Mouse (Mus musculus) stomach, embryonic 15.5 days (tissue): ENCODE measurements around the gene Phxr2. TPM values are rescaled to one million over a fixed set of nuclear protein-coding genes. Genes with fewer than 3 reads are reported as not detected.

Experiments
- ATAC-seq: fragments of 200-750 bp; cut with Nextera tagmentation; 2 replicates; pipeline ENCODE4 v1.8.0; 2017; ENCODE audit warnings: low read depth, moderate number of reproducible peaks, moderate TSS enrichment; ENCODE audit not compliant: insufficient read depth, low FRiP score
- H3K27ac ChIP-seq: fragments of 300-500 bp; sonication (generic); 2 replicates; pipeline ENCODE4 v1.5.1; 2015; ENCODE audit warnings: mild to moderate bottlenecking, inconsistent platforms
- H3K27me3 ChIP-seq: fragments of 300-500 bp; sonication (generic); replicated peaks from 2 replicates; pipeline ENCODE4 v1.6.1; 2015; ENCODE audit warnings: inconsistent platforms
- H3K36me3 ChIP-seq: fragments of 300-500 bp; sonication (generic); 2 replicates; pipeline ENCODE4 v1.6.1; 2015; ENCODE audit warnings: inconsistent platforms
- H3K4me1 ChIP-seq: fragments of 300-500 bp; sonication (generic); 2 replicates; pipeline ENCODE4 v1.6.1; 2015; ENCODE audit warnings: inconsistent platforms
- H3K4me2 ChIP-seq: fragments of 300-500 bp; sonication (generic); 2 replicates; pipeline ENCODE4 v1.6.1; 2015; ENCODE audit warnings: mild to moderate bottlenecking, inconsistent platforms
- H3K4me3 ChIP-seq: fragments of 300-500 bp; sonication (generic); replicated peaks from 2 replicates; pipeline ENCODE4 v1.5.1; 2015; ENCODE audit warnings: inconsistent platforms
- H3K9ac ChIP-seq: fragments of 300-500 bp; sonication (generic); 2 replicates; pipeline ENCODE4 v1.6.1; 2015; ENCODE audit warnings: inconsistent platforms
- H3K9me3 ChIP-seq: fragments of 300-500 bp; sonication (generic); 2 replicates; pipeline ENCODE4 v1.6.1; 2016; ENCODE audit warnings: inconsistent platforms
- WGBS: fragments of 180-500 bp; shearing (Covaris S2); methylation state at CpG from one replicate; pipeline ENCODE4 v1.1.7; 2015; 5-methylcytosine and 5-hydroxymethylcytosine counted together
- polyA plus RNA-seq: library from polyadenylated mRNA; unstranded; fragments of >200 nt; fragmentation: Nextera tagmentation; extraction: Ambion mirVana; gene quantifications from 2 replicates; pipeline ENCODE4 v1.2.1, GENCODE M21; 2015

The Phxr2 gene
- polyA plus RNA-seq, 1 experiment from 2014 or later: not detected

DNA sequence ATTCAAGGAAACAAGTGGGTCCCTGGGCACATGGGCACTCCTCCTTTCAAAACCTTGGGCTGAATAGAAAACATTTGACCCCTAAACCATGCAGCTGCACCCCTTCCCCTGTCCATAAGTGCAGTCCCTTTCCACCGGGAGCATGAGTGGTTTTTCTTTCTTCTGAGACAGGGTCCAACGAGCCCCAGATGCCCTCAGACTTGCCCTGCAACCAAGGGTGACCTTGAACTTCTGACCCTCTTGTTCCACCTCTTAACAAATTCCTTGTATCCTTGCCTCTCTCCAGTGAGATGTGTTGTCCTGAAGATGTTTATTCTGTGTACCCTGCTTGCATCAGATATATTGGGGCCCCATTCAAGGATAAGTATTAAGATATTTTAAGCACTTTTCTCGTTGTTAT lies 12.6 kb downstream of the Phxr2 start:
- no peak overlapping the region for H3K4me2 ChIP-seq
- 34% methylated on average over 3 of the region's 3 CpGs for WGBS
- no peak for ATAC-seq
- peak overlapping the region; percentile 70 for H3K27ac ChIP-seq
- no peak overlapping the region for H3K4me3 ChIP-seq
- no peaks in the 10 kb centered on the region for H3K27me3 ChIP-seq
- H3K9me3 ChIP-seq: no peaks in the 10 kb centered on the region
- peaks cover 16% of the 10 kb centered on the region for H3K4me1 ChIP-seq
- peaks cover 17% of the 10 kb centered on the region for H3K36me3 ChIP-seq
- H3K9ac ChIP-seq: no peak overlapping the region

DNA sequence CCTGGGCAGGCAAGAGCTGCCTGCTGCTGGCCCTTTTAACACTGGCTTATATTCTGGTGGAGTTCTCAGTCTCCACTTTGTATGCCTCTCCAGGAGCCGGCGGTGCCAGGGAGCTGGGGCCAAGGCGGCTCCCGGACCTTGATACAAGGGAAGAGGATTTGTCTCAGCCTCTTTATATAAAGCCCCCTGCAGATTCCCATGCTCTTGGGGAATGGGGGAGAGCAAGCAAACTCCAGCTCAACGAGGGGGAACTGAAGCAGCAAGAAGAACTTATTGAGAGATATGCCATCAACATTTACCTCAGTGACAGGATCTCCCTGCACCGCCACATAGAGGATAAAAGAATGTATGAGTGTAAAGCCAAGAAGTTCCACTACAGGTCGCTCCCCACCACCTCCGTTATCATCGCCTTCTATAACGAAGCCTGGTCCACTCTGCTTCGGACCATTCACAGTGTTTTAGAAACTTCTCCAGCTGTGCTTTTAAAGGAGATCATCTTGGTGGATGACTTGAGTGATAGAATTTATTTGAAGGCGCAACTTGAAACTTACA lies 17.6 kb downstream of the Phxr2 start:
- Histone ChIP-seq H3K9ac (peak overlapping the region; percentile 37), H3K4me2 (peak overlapping the region; percentile 98), H3K27ac (peak overlapping the region; percentile 87), H3K4me1 (peaks cover 6% of the 10 kb centered on the region; the same call in 1 of the 2 replicates), H3K27me3 (no peaks in the 10 kb centered on the region), H3K9me3 (no peaks in the 10 kb centered on the region), H3K36me3 (peaks cover 17% of the 10 kb centered on the region), H3K4me3 (peak overlapping the region; percentile 99)
- WGBS: 31% methylated on average over 12 of the region's 12 CpGs
- ATAC-seq: no peak

DNA sequence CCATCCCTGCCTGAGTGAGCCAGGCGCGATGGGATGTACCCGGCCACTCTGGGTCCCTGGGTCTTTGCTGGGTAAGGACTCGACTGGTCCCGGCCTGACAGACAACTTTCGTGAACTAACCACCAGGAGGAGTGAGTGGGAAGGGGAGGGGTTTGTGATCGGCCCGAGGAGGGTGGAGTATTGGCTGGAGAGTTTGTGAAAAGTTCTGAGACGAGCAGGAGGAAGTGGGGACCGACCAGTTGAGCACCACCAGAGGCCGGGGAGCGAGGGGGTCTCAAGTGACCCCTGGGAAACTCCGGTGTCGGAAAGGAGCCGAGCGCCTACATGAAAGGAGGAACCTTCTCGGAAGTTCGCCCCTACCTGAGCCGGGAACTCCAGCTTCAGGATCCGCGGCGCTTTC lies 18.2 kb downstream of the Phxr2 start, which contains the start of gene Galnt4:
TSS of gene Galnt4 (plus strand) at position 196 of the 400 bp plus-strand sequence.
- ATAC-seq: peak; percentile 85
- peak within 1 kb of the TSS; percentile 99 for H3K4me3 ChIP-seq
- H3K36me3 ChIP-seq: peaks cover 17% of the 10 kb centered on the region
- peak within 1 kb of the TSS; percentile 87 for H3K27ac ChIP-seq
- H3K4me1 ChIP-seq: peaks cover 4% of the 10 kb centered on the region; the same call in 1 of the 2 replicates
- no peaks in the 10 kb centered on the region for H3K27me3 ChIP-seq
- WGBS: under 1% methylated on average over 22 of the region's 22 CpGs
- H3K9ac ChIP-seq: peak within 1 kb of the TSS; percentile 83
- peak within 1 kb of the TSS; percentile 98 for H3K4me2 ChIP-seq
- no peaks in the 10 kb centered on the region for H3K9me3 ChIP-seq

- peak within 1 kb of the TSS; percentile 87 for H3K27ac ChIP-seq
- H3K9me3 ChIP-seq: no peaks in the 10 kb centered on the region
- H3K4me3 ChIP-seq: peak within 1 kb of the TSS; percentile 99
- H3K9ac ChIP-seq: peak within 1 kb of the TSS; percentile 83
- no peaks in the 10 kb centered on the region for H3K27me3 ChIP-seq
- peaks cover 17% of the 10 kb centered on the region for H3K36me3 ChIP-seq
- under 1% methylated on average over 99 of the region's 106 CpGs for WGBS
- peaks cover 4% of the 10 kb centered on the region; the same call in 1 of the 2 replicates for H3K4me1 ChIP-seq
- ATAC-seq: peak; percentile 90
- peak within 1 kb of the TSS; percentile 98 for H3K4me2 ChIP-seq
These were observed 19.2 kb downstream of the Phxr2 start, which contains the start of gene Poc1b for GRCm38 (mm10) chr10:99106703-99107631. TSS of gene Poc1b (plus strand) at chr10:99107036.

DNA sequence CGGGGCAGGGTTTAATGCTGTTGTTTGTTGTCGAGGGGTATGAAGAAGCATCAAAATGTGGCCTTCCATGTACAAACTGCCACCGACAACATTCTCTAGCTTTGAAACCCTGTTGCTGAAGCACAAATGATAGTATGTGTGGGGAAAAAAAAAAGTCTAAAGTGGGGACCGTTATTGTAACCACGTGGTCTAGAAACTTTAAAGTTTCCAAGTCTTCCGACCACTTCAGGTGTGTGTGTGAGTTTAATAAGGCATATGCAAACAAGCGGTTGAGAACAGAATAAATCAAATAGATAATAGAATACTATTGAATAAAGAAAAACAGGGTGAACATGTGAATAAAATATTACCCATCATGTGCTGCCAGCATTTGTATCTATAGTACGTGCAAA lies 19.8 kb downstream of the Phxr2 start:
- peaks cover 17% of the 10 kb centered on the region for H3K36me3 ChIP-seq
- peak overlapping the region; percentile 51 for H3K4me2 ChIP-seq
- 0 out of 2 replicates have a peak overlapping the region, but pooled peaks have one; percentile 87 for H3K27ac ChIP-seq
- no peaks in the 10 kb centered on the region for H3K27me3 ChIP-seq
- peak overlapping the region; percentile 99 for H3K4me3 ChIP-seq
- H3K4me1 ChIP-seq: peaks cover 2% of the 10 kb centered on the region; the same call in 1 of the 2 replicates
- no peak overlapping the region for H3K9ac ChIP-seq
- H3K9me3 ChIP-seq: no peaks in the 10 kb centered on the region
- ATAC-seq: no peak
- WGBS: 32% methylated on average over 8 of the region's 8 CpGs

GRCm38 (mm10) chr10:99105522-99105921 lies 20.6 kb downstream of the Phxr2 start:
- Histone ChIP-seq H3K36me3 (peaks cover 14% of the 10 kb centered on the region), H3K9ac (no peak overlapping the region), H3K4me3 (no peak overlapping the region), H3K4me2 (no peak overlapping the region), H3K9me3 (no peaks in the 10 kb centered on the region), H3K4me1 (no peaks in the 10 kb centered on the region), H3K27me3 (no peaks in the 10 kb centered on the region), H3K27ac (no peak overlapping the region)
- WGBS: 83% methylated on average over 3 of the region's 3 CpGs
- no peak for ATAC-seq

GRCm38 (mm10) chr10:99097374-99097773 lies 28.8 kb downstream of the Phxr2 start:
- no peaks in the 10 kb centered on the region for H3K36me3 ChIP-seq
- 75% methylated on average over 10 of the region's 10 CpGs for WGBS
- H3K27ac ChIP-seq: no peak overlapping the region
- H3K9me3 ChIP-seq: no peaks in the 10 kb centered on the region
- H3K4me2 ChIP-seq: no peak overlapping the region
- H3K4me3 ChIP-seq: no peak overlapping the region
- no peak overlapping the region for H3K9ac ChIP-seq
- ATAC-seq: no peak
- H3K27me3 ChIP-seq: no peaks in the 10 kb centered on the region
- no peaks in the 10 kb centered on the region for H3K4me1 ChIP-seq

- Histone ChIP-seq H3K27ac (no peak overlapping the region), H3K4me2 (no peak overlapping the region), H3K36me3 (no peaks in the 10 kb centered on the region), H3K9me3 (no peaks in the 10 kb centered on the region), H3K4me1 (no peaks in the 10 kb centered on the region), H3K9ac (no peak overlapping the region), H3K27me3 (no peaks in the 10 kb centered on the region), H3K4me3 (no peak overlapping the region)
- 69% methylated on average over 2 of the region's 2 CpGs for WGBS
- ATAC-seq: no peak
These were observed 31.0 kb downstream of the Phxr2 start for GRCm38 (mm10) chr10:99095114-99095513.

DNA sequence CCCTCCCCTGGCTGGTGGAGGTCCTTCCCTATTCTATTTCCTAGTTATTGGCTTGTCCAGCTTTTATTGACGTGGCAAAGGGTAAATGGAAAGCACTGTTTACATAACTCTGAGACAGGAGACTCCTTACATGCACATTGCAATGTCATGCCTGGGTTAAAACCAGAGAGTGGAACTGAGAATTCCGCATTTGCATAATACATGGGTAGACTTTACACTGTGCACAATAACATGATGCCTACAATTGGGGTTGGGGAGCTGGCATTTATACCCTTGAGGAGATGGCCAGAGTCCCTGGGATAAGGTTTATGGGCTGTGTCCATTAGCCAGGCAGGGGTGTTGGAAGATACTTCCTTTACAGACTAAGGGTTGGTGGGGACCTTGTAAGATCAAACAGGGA lies 32.8 kb downstream of the Phxr2 start:
- no peak for ATAC-seq
- no peaks in the 10 kb centered on the region for H3K9me3 ChIP-seq
- H3K27me3 ChIP-seq: no peaks in the 10 kb centered on the region
- no peaks in the 10 kb centered on the region for H3K36me3 ChIP-seq
- H3K4me1 ChIP-seq: no peaks in the 10 kb centered on the region
- no peak overlapping the region for H3K27ac ChIP-seq
- 62% methylated on average over 2 of the region's 2 CpGs for WGBS
- H3K4me2 ChIP-seq: no peak overlapping the region
- no peak overlapping the region for H3K9ac ChIP-seq
- no peak overlapping the region for H3K4me3 ChIP-seq

DNA sequence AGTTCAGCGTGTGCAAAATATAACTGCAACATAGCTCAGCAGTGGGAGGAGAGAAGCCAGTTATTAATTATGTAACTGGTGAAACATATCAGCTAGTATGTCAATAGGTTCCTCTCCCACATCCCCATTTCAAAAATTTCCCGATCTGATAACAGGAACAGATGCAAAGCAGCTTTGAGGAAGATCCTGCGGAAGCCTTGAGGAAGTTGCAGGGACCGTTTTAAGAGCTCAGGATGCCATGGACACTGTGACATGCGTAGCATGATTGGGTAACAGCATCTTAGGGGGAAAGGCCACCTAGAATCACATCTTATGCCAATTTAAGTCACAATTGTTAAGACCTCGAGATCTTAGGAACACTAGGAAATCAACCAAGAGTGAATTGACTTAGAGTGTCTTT lies 36.2 kb downstream of the Phxr2 start:
- 73% methylated on average over 6 of the region's 6 CpGs for WGBS
- no peaks in the 10 kb centered on the region for H3K36me3 ChIP-seq
- H3K27ac ChIP-seq: no peak overlapping the region
- no peak for ATAC-seq
- H3K27me3 ChIP-seq: no peaks in the 10 kb centered on the region
- H3K4me3 ChIP-seq: no peak overlapping the region
- H3K9ac ChIP-seq: no peak overlapping the region
- no peaks in the 10 kb centered on the region for H3K9me3 ChIP-seq
- H3K4me2 ChIP-seq: no peak overlapping the region
- no peaks in the 10 kb centered on the region for H3K4me1 ChIP-seq

DNA sequence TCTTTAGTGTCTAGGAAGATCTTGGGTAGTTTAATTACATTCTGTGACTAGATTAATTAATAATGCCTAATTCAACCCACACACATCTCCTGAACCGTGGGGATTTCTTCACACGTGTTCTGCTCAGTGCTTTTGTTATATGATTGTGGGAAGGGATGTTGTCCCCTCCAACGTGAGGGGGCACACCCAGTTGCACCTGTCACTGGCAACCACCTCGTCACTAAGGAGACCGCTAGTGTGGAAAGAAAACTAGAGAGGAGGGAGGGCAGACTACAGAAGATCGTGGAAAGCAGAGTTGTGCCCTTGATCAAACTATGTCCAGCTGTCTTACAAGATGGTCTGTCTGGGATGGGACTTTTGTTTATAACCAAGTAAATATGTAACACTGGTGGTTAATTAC lies 40.1 kb downstream of the Phxr2 start:
- no peaks in the 10 kb centered on the region for H3K4me1 ChIP-seq
- no peak overlapping the region for H3K4me3 ChIP-seq
- H3K27ac ChIP-seq: no peak overlapping the region
- no peaks in the 10 kb centered on the region for H3K9me3 ChIP-seq
- no peak overlapping the region for H3K9ac ChIP-seq
- no peaks in the 10 kb centered on the region for H3K27me3 ChIP-seq
- no peaks in the 10 kb centered on the region for H3K36me3 ChIP-seq
- no peak overlapping the region for H3K4me2 ChIP-seq
- no peak for ATAC-seq
- 65% methylated on average over 6 of the region's 6 CpGs for WGBS

DNA sequence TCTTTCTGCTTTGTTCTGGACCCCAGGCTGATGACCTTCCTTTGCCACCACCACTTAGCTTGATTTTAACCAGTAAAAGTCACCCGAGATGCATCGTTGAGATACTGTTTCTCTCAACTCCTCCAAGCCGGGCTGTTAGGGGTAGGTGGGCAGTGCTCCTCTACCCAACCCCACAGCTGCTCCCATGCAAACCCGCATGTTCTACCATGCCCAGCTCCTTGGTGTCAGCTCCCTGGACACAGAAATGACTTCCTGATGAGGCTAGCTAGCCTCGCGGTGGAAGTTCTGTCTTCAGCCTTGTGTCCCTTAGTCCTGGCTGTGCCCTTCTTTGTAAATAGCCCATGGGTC lies 40.9 kb downstream of the Phxr2 start:
- ATAC-seq: no peak
- Histone ChIP-seq H3K27me3 (no peaks in the 10 kb centered on the region), H3K4me1 (no peaks in the 10 kb centered on the region), H3K9me3 (no peaks in the 10 kb centered on the region), H3K27ac (no peak overlapping the region), H3K36me3 (no peaks in the 10 kb centered on the region), H3K9ac (no peak overlapping the region), H3K4me3 (no peak overlapping the region), H3K4me2 (0 out of 2 replicates have a peak overlapping the region, but pooled peaks have one; percentile 25)
- WGBS: 59% methylated on average over 6 of the region's 6 CpGs
